Mouse (Mus musculus) heart, embryonic 11.5 days (tissue): ENCODE measurements around the gene Nfe2l2. TPM values are rescaled to one million over a fixed set of nuclear protein-coding genes. Genes with fewer than 3 reads are reported as not detected.

Source experiments
- ATAC-seq: fragments of 200-750 bp; cut with Nextera tagmentation; replicated peaks from 2 replicates; pipeline ENCODE4 v1.8.0; 2017; ENCODE audit warnings: moderate library complexity; ENCODE audit not compliant: insufficient number of reproducible peaks, low FRiP score, low TSS enrichment
- H3K27ac ChIP-seq: fragments of 300-500 bp; sonication (generic); 2 replicates; pipeline ENCODE4 v1.5.1; 2014; ENCODE audit warnings: mild to moderate bottlenecking, low read depth, low read length
- H3K27me3 ChIP-seq: fragments of 300-500 bp; sonication (generic); 2 replicates; pipeline ENCODE4 v1.6.1; 2014; ENCODE audit warnings: mild to moderate bottlenecking, low read length, mixed read lengths; ENCODE audit not compliant: control insufficient read depth, insufficient read depth
- H3K36me3 ChIP-seq: fragments of 300-500 bp; sonication (generic); 2 replicates; pipeline ENCODE4 v1.6.1; 2014; ENCODE audit warnings: mild to moderate bottlenecking, low read length, moderate library complexity, mixed read lengths; ENCODE audit not compliant: control insufficient read depth, insufficient read depth
- H3K4me1 ChIP-seq: fragments of 300-500 bp; sonication (generic); 2 replicates; pipeline ENCODE4 v1.6.1; 2014; ENCODE audit warnings: low read length; ENCODE audit not compliant: control insufficient read depth, insufficient read depth
- H3K4me2 ChIP-seq: fragments of 300-500 bp; sonication (generic); 2 replicates; pipeline ENCODE4 v1.6.1; 2014; ENCODE audit warnings: mild to moderate bottlenecking, moderate library complexity
- H3K4me3 ChIP-seq: fragments of 300-500 bp; sonication (generic); 2 replicates; pipeline ENCODE4 v1.5.1; 2014; ENCODE audit warnings: low read depth, low read length
- H3K9ac ChIP-seq: fragments of 300-500 bp; sonication (generic); 2 replicates; pipeline ENCODE4 v1.6.1; 2014; ENCODE audit warnings: mild to moderate bottlenecking, low read depth, low read length, moderate library complexity
- H3K9me3 ChIP-seq: fragments of 300-500 bp; sonication (generic); replicated peaks from 2 replicates; pipeline ENCODE4 v1.6.1; 2016; ENCODE audit warnings: low read length; ENCODE audit not compliant: control insufficient read depth
- WGBS: fragments of 180-500 bp; shearing (Covaris S2); extraction: QIAGEN DNeasy Blood & Tissue Kit; methylation state at CpG from one replicate; pipeline ENCODE4 v1.1.7; 2014; ENCODE audit not compliant: insufficient replicate concordance; 5-methylcytosine and 5-hydroxymethylcytosine counted together
- polyA plus RNA-seq: library from polyadenylated mRNA; unstranded; fragments of >200 nt; fragmentation: Nextera tagmentation; extraction: Ambion mirVana; gene quantifications from 2 replicates; pipeline ENCODE4 v1.2.1, GENCODE M21; 2014

The Nfe2l2 gene
- polyA plus RNA-seq, 1 experiment from 2014 or later = 46.7 TPM

DNA sequence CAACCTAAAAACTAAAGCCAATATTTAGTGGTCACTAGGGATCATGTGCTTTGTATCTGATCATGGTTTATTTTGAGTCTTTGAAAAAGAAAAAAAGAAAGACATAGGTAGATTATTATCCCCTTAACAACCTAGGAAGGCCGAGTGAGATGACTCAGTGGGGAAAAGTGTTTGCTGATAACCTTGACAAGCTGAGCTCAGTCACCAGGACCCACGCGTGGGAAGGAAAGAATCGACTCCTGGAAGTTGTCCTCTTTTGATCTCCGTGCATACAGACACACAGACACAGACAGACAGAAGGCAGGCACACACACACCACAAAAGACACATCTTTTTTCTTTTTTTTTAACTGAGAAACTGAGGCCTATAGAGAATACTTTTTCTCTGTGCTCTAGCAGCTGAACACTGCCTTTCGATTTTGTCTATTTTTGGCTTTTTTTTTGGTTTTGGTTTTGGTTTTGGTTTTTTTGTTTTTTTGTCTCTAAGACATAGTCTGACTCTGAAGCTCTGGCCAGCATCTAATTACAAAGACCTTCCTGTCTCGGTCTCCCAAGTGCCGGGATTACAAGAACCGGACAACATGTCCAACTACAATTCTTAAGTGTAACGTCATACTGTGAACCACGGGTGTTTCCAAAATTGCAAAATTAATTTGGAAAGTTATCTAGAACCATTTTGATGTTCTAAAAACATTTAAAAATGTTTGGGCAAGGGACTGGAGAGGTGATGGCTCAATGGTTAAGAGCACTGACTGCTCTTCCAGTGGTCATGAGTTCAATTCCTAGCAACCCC lies 16.0 kb upstream of the Nfe2l2 start:
- no peaks in the 10 kb centered on the region for H3K27me3 ChIP-seq
- H3K27ac ChIP-seq = no peak overlapping the region
- 60% methylated on average over 11 of the region's 11 CpGs for WGBS
- ATAC-seq = no peak
- H3K4me1 ChIP-seq = no peaks in the 10 kb centered on the region
- no peaks in the 10 kb centered on the region for H3K9me3 ChIP-seq
- H3K4me2 ChIP-seq = no peak overlapping the region
- no peaks in the 10 kb centered on the region for H3K36me3 ChIP-seq
- no peak overlapping the region for H3K9ac ChIP-seq
- no peak overlapping the region for H3K4me3 ChIP-seq

DNA sequence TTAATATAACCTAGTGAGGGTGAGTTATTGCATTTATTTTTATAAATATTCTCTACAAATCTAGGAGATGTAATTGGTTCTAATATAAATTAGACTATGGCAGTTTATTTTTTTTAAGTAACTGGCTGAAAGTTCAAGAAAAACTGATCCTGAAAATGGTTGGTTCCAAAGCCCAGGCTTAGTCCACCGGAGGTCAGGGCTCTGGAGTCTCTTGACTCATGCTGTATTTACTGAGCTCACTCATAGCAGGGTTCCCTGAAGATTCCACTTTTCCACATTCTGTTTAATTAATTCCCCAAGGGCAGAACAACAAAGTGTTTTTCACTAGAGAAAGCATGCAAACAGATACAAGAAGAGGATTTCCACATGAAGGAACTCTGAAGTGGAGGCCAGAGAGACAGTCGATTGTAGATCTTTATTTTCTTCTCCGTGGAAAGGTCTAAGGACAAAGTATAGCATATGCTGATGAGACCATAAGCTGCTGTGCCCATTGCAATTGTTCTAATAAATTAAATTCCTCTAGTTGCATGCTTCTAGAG lies 15.0 kb upstream of the Nfe2l2 start:
- no peaks in the 10 kb centered on the region for H3K36me3 ChIP-seq
- H3K4me1 ChIP-seq = no peaks in the 10 kb centered on the region
- H3K9me3 ChIP-seq = no peaks in the 10 kb centered on the region
- no peak overlapping the region for H3K9ac ChIP-seq
- H3K4me3 ChIP-seq = no peak overlapping the region
- H3K4me2 ChIP-seq = no peak overlapping the region
- ATAC-seq = no peak
- 80% methylated on average over 3 of the region's 3 CpGs for WGBS
- H3K27ac ChIP-seq = no peak overlapping the region
- H3K27me3 ChIP-seq = no peaks in the 10 kb centered on the region

DNA sequence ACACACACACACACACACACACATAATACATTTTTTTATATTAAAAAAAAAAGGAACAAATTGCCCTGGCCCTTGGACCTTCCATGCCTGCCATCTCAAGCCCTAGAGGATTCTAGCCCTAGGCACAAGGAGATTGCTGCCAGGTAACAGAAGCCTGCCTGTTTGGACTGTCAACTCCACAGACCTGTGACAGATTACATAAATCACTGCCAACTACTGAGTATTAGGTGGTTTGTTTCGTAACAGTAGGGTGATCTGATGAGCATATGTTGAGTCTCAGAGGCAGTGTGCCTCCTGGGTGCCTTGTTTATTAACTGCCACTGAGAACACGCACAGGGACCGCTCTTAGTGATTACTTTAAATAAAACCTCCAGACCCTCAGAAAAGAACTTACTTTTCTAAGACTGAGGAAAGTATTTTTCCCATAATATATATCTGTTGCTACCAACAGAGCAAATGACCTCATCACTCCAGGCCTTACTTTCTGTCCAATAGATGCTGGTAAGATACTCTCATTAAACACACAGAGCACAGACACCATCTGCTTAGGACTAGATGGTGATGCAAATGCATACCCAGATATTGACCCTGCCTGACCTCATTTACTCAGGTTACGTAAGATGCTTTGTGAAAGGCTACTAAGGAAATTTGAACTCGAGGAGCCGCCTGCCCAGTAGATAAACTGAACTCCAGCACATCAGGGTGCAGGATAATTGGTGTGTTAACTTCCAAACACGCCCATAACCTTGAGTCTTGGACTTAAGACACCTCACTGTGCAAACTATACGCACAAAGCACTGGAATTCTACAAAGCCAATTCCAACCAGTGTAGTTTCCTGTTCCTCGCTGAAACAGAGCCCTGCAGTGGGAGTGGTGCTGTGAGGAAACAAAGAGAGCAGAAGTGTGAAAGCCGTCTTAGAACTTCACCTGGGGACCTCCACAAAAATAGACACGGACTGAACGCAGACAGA lies 11.9 kb upstream of the Nfe2l2 start:
- no peak for ATAC-seq
- WGBS = 61% methylated on average over 12 of the region's 12 CpGs
- no peaks in the 10 kb centered on the region for H3K4me1 ChIP-seq
- H3K27ac ChIP-seq = no peak overlapping the region
- H3K36me3 ChIP-seq = no peaks in the 10 kb centered on the region
- H3K9me3 ChIP-seq = no peaks in the 10 kb centered on the region
- H3K4me2 ChIP-seq = no peak overlapping the region
- H3K27me3 ChIP-seq = no peaks in the 10 kb centered on the region
- no peak overlapping the region for H3K4me3 ChIP-seq
- H3K9ac ChIP-seq = no peak overlapping the region

DNA sequence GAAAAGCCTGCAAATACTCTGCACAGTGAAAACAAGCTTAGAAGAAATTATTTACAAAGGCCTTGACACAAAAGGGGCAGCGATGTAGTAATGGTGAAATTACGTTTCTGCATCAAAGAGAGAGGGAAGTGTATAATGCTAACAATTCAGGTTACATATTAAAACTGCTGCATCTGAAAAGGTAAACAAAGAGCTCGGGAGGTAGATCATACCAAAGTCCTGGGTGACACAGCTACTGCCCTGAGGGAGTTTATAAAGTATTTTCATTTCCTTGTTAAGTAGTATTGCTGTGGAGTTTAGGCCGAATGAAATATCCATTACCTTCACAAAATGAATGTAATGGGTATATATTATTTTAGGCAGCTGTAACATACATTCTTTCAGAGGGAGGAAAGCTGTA lies 10.3 kb upstream of the Nfe2l2 start:
- ATAC-seq = no peak
- H3K9ac ChIP-seq = no peak overlapping the region
- H3K4me3 ChIP-seq = no peak overlapping the region
- no peak overlapping the region for H3K4me2 ChIP-seq
- WGBS = 77% methylated on average over 4 of the region's 4 CpGs
- no peaks in the 10 kb centered on the region for H3K36me3 ChIP-seq
- no peaks in the 10 kb centered on the region; the same call in 1 of the 2 replicates for H3K4me1 ChIP-seq
- no peak overlapping the region for H3K27ac ChIP-seq
- H3K27me3 ChIP-seq = no peaks in the 10 kb centered on the region
- no peaks in the 10 kb centered on the region for H3K9me3 ChIP-seq

DNA sequence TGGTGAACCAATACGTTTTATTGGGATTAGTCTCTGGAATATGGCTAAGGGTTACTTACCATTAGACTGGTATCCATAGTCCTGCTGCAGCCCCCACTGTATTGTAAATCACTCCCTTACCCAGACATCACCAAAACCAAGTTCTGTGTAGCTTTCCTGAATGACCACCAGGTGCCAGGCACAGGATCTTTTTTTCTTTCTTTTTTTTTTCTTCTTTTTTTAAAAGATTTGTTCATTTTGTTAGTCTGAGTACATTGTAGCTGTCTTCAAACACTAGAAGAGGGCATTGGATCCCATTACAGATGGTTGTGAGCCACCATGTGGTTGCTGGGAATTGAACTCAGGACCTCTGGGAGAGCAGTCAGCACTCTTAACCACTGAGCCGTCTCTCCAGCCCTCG lies 8.6 kb upstream of the Nfe2l2 start:
- Histone ChIP-seq H3K9ac (no peak overlapping the region), H3K4me1 (no peaks in the 10 kb centered on the region; the same call in 1 of the 2 replicates), H3K27me3 (no peaks in the 10 kb centered on the region), H3K9me3 (0 out of 2 replicates have a peak, but pooled peaks cover 5% of the 10 kb centered on the region), H3K4me3 (no peak overlapping the region), H3K27ac (no peak overlapping the region), H3K36me3 (no peaks in the 10 kb centered on the region), H3K4me2 (no peak overlapping the region)
- no peak for ATAC-seq
- 84% methylated on average over 3 of the region's 3 CpGs for WGBS

DNA sequence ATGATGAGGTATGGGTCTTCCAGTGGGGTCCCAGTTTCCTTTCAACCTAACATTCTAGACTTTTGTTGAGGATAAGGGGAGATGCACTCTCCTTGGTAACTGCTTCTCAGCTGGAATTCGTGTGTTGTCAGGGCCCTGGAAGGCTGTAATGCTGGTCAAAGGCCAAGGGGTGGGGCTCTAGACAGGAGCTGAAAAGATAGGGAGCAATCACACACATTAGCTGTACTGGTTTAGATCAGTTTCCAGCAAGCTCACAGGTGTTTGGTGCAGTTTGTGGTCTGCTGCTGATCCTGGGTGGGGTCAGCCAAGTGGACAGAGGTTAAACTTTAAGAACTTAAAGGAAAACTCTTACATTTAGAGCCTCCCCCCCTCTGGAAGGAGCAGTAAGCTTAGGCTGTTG lies 3.0 kb upstream of the Nfe2l2 start:
- no peaks in the 10 kb centered on the region for H3K27me3 ChIP-seq
- H3K36me3 ChIP-seq = no peaks in the 10 kb centered on the region
- H3K9me3 ChIP-seq = 0 out of 2 replicates have a peak, but pooled peaks cover 5% of the 10 kb centered on the region
- H3K4me3 ChIP-seq = no peak overlapping the region
- no peak overlapping the region for H3K27ac ChIP-seq
- no peak overlapping the region for H3K9ac ChIP-seq
- peaks cover 16% of the 10 kb centered on the region for H3K4me1 ChIP-seq
- H3K4me2 ChIP-seq = no peak overlapping the region
- WGBS = 7% methylated on average over 1 of the region's 1 CpGs
- ATAC-seq = no peak

DNA sequence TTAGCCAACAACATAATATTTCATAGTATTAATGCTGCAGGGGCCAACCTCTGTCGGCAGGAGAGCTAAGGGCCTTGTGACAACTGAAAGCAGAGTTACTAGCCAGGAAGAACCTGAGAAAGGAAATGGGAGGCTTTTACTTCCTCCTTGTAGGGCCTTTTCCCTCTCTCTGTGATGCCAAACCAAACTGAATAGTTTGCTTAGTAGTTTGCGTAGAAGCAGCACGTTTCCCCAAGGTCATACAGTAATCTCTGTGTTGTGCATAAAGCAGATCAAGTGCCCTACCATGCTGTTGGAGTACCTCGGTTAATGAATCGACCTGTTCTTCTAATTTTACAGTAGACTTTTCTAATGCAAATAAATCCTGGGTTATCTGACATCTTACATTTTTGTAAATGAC lies 2.0 kb upstream of the Nfe2l2 start:
- Histone ChIP-seq H3K4me1 (peaks cover 25% of the 10 kb centered on the region), H3K27me3 (no peaks in the 10 kb centered on the region), H3K36me3 (no peaks in the 10 kb centered on the region), H3K27ac (peak overlapping the region; percentile 47), H3K4me3 (no peak overlapping the region), H3K4me2 (peak overlapping the region; percentile 31), H3K9me3 (0 out of 2 replicates have a peak, but pooled peaks cover 5% of the 10 kb centered on the region), H3K9ac (no peak overlapping the region)
- ATAC-seq = no peak
- WGBS = 64% methylated on average over 5 of the region's 5 CpGs

DNA sequence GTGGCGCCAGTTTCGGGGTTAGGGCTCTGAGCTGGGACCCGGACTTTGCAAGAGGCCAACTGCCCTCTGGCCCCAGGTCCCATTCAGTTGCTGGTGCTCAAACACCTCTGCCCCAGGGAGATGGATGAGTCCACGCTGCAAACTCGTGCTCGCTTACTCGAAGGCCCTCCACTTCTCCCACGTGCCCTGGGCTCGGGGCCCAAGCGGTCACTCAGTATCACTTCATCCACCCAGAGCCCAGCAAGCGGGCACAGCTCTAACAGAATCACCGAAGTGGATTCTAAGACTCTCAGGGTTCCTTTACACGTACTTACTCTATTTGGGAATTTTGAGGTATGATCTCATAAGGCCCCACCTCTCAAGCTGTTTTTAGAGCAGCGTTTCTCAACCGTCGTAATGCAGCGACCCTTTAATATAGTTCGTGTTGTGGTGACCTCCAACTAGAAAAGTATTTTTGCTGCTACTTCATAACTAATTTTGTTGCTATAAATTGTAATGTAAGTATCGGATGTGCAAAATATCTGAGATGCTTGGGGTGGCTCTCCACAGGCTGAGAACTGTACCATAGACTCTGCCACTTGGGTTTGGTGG lies 816 bp upstream of the Nfe2l2 start:
- Histone ChIP-seq H3K36me3 (no peaks in the 10 kb centered on the region), H3K4me3 (peak overlapping the region; percentile 63), H3K9me3 (0 out of 2 replicates have a peak, but pooled peaks cover 5% of the 10 kb centered on the region), H3K27ac (peak overlapping the region; percentile 94), H3K9ac (peak overlapping the region; percentile 93), H3K4me1 (peaks cover 35% of the 10 kb centered on the region), H3K4me2 (peak overlapping the region; percentile 85), H3K27me3 (no peaks in the 10 kb centered on the region)
- 16% methylated on average over 19 of the region's 19 CpGs for WGBS
- no peak; the same call in 1 of the 2 replicates for ATAC-seq
